Mouse (Mus musculus) kidney, postnatal 4 days (tissue): Measurements from ENCODE around the gene Mon2.
A peak's percentile ranks its signal among the peaks of the same experiment; 100 is the strongest.
"Not testable (repeated sequence)": the region's sequence is repeated elsewhere in the genome, so short reads cannot be mapped to it uniquely, and the experiment has no call there.

Experiments
- DNase-seq, 2 experiments: peaks; one replicate each; pipeline ENCODE4 v3.0.0; 2021; ENCODE audit warnings: mixed read lengths in 2 of 2

Gene Mon2

GRCm38 (mm10) chr10:122990606-122991005, 85.7 kb downstream of the Mon2 start:
- DNase-seq, result no peak

- no peak for DNase-seq
Measured at GRCm38 (mm10) chr10:122989916-122990315, 86.4 kb downstream of the Mon2 start.

GRCm38 (mm10) chr10:122988372-122988771, 87.9 kb downstream of the Mon2 start:
- DNase-seq, result no peak

GRCm38 (mm10) chr10:122987671-122988128, 88.6 kb downstream of the Mon2 start:
- peak; percentile 60 to 74 for DNase-seq

GRCm38 (mm10) chr10:122986320-122987225, 89.7 kb downstream of the Mon2 start:
- DNase-seq, result peak; percentile 79 to 85

GRCm38 (mm10) chr10:122985515-122986319, 90.6 kb downstream of the Mon2 start:
- peak; percentile 89 to 94 for DNase-seq

GRCm38 (mm10) chr10:122985252-122985514, 91.1 kb downstream of the Mon2 start:
- DNase-seq, result peak; percentile 66 to 80

GRCm38 (mm10) chr10:122984531-122985251, 91.6 kb downstream of the Mon2 start:
- DNase-seq, result no peak

GRCm38 (mm10) chr10:122983579-122984530, 92.5 kb downstream of the Mon2 start:
- no peak for DNase-seq

- no peak for DNase-seq
Measured at GRCm38 (mm10) chr10:122982909-122983578, 93.3 kb downstream of the Mon2 start.

GRCm38 (mm10) chr10:122980123-122980522, 96.2 kb downstream of the Mon2 start:
- DNase-seq, result no peak

- no peak for DNase-seq
Measured at GRCm38 (mm10) chr10:122979356-122979755, 96.9 kb downstream of the Mon2 start.

- DNase-seq, result no peak
Measured at GRCm38 (mm10) chr10:122976038-122976437, 100.3 kb downstream of the Mon2 start.

GRCm38 (mm10) chr10:122973241-122973640, 103.1 kb downstream of the Mon2 start:
- DNase-seq, result no peak

GRCm38 (mm10) chr10:122970188-122970587, 106.1 kb downstream of the Mon2 start:
- DNase-seq, result no peak

- DNase-seq, result no peak
Measured at GRCm38 (mm10) chr10:122966421-122966820, 109.9 kb downstream of the Mon2 start.

GRCm38 (mm10) chr10:122965650-122966049, 110.7 kb downstream of the Mon2 start:
- not testable (repeated sequence) for DNase-seq

- no peak for DNase-seq
Measured at GRCm38 (mm10) chr10:122964241-122964636, 112.1 kb downstream of the Mon2 start.

GRCm38 (mm10) chr10:122963463-122964240, 112.7 kb downstream of the Mon2 start:
- DNase-seq, result peak; percentile 63 to 75

GRCm38 (mm10) chr10:122962651-122963050, 113.7 kb downstream of the Mon2 start:
- no peak for DNase-seq
